Mouse (Mus musculus) intestine, embryonic 14.5 days (tissue): ENCODE data around the gene Gm49776. TPM values are rescaled to one million over a fixed set of nuclear protein-coding genes. Genes with fewer than 3 reads are reported as not detected.

Experiments
- ATAC-seq: fragments of 200-750 bp; cut with Nextera tagmentation; replicated peaks from 2 replicates; pipeline ENCODE4 v1.8.0; 2017; ENCODE audit warnings: low read depth, moderate number of reproducible peaks, moderate TSS enrichment, moderate library complexity; ENCODE audit not compliant: low FRiP score, low TSS enrichment
- DNase-seq: peaks from one replicate; pipeline ENCODE4 v3.0.0-alpha.2; 2018; ENCODE audit warnings: low spot score
- H3K27ac ChIP-seq: fragments of 300-500 bp; sonication (generic); 2 replicates; pipeline ENCODE4 v1.5.1; 2014; ENCODE audit warnings: low read depth, mild to moderate bottlenecking, control low read depth
- H3K27me3 ChIP-seq: fragments of 300-500 bp; sonication (generic); replicated peaks from 2 replicates; pipeline ENCODE4 v1.6.1; 2014; ENCODE audit warnings: low read length, control low read depth; ENCODE audit not compliant: control insufficient read depth, insufficient read depth
- H3K36me3 ChIP-seq: fragments of 300-500 bp; sonication (generic); 2 replicates; pipeline ENCODE4 v1.6.1; 2014; ENCODE audit warnings: low read length, control low read depth; ENCODE audit not compliant: control insufficient read depth, insufficient read depth
- H3K4me1 ChIP-seq: fragments of 300-500 bp; sonication (generic); replicated peaks from 2 replicates; pipeline ENCODE4 v1.6.1; 2014; ENCODE audit warnings: low read length, control low read depth, mixed read lengths; ENCODE audit not compliant: control insufficient read depth, insufficient read depth
- H3K4me2 ChIP-seq: fragments of 300-500 bp; sonication (generic); 2 replicates; pipeline ENCODE4 v1.6.1; 2014; ENCODE audit warnings: low read length
- H3K4me3 ChIP-seq: fragments of 300-500 bp; sonication (generic); 2 replicates; pipeline ENCODE4 v1.5.1; 2014; ENCODE audit warnings: low read depth, low read length, control low read depth, mixed read lengths
- H3K9ac ChIP-seq: fragments of 300-500 bp; sonication (generic); 2 replicates; pipeline ENCODE4 v1.6.1; 2014; ENCODE audit warnings: mild to moderate bottlenecking, low read length
- H3K9me3 ChIP-seq: fragments of 300-500 bp; sonication (generic); 2 replicates; pipeline ENCODE4 v1.6.1; 2016; ENCODE audit warnings: low read length, control low read depth; ENCODE audit not compliant: control insufficient read depth
- WGBS: fragments of 180-500 bp; shearing (Covaris S2); extraction: QIAGEN DNeasy Blood & Tissue Kit; methylation state at CpG from one replicate; pipeline ENCODE4 v1.1.7; 2014; 5-methylcytosine and 5-hydroxymethylcytosine counted together
- polyA plus RNA-seq: library from polyadenylated mRNA; unstranded; fragments of >200 nt; fragmentation: Nextera tagmentation; extraction: Ambion mirVana; gene quantifications from 2 replicates; pipeline ENCODE4 v1.2.1, GENCODE M21; 2014

Gm49776 gene
- polyA plus RNA-seq, 1 experiment from 2014 or later, result not detected

- WGBS, result 64% methylated on average over 11 of the region's 11 CpGs
- H3K9ac ChIP-seq, result no peak overlapping the region
- no peak overlapping the region; the same call in 1 of the 2 replicates for H3K4me2 ChIP-seq
- DNase-seq (no peak), ATAC-seq (no peak)
- no peaks in the 10 kb centered on the region for H3K9me3 ChIP-seq
- H3K27ac ChIP-seq, result no peak overlapping the region
- peaks cover 40% of the 10 kb centered on the region for H3K36me3 ChIP-seq
- H3K27me3 ChIP-seq, result no peaks in the 10 kb centered on the region
- H3K4me1 ChIP-seq, result peaks cover 20% of the 10 kb centered on the region
- no peak overlapping the region for H3K4me3 ChIP-seq
Measured at GRCm38 (mm10) chr16:18229622-18230021, 28.5 kb downstream of the Gm49776 start.

- DNase-seq, result no peak
- peaks cover 16% of the 10 kb centered on the region for H3K4me1 ChIP-seq
Measured at GRCm38 (mm10) chr16:18228856-18229255, 29.3 kb downstream of the Gm49776 start.

GRCm38 (mm10) chr16:18227897-18228422 lies 30.2 kb downstream of the Gm49776 start:
- no peak overlapping the region for H3K9ac ChIP-seq
- no peak for DNase-seq
- ATAC-seq, result no peak
- peaks cover 55% of the 10 kb centered on the region for H3K36me3 ChIP-seq
- no peaks in the 10 kb centered on the region for H3K27me3 ChIP-seq
- H3K4me1 ChIP-seq, result peaks cover 8% of the 10 kb centered on the region; the same call in 1 of the 2 replicates
- 92% methylated on average over 20 of the region's 20 CpGs for WGBS
- no peak overlapping the region for H3K4me3 ChIP-seq
- H3K27ac ChIP-seq, result no peak overlapping the region
- no peak overlapping the region for H3K4me2 ChIP-seq
- no peaks in the 10 kb centered on the region for H3K9me3 ChIP-seq

More at GRCm38 (mm10) chr16:18228856-18229255, 29.3 kb downstream of the Gm49776 start:
- Histone ChIP-seq H3K36me3 (peaks cover 48% of the 10 kb centered on the region), H3K27me3 (no peaks in the 10 kb centered on the region), H3K4me3 (no peak overlapping the region), H3K9ac (no peak overlapping the region), H3K4me2 (no peak overlapping the region), H3K27ac (no peak overlapping the region), H3K9me3 (no peaks in the 10 kb centered on the region)
- ATAC-seq, result no peak
- 90% methylated on average over 4 of the region's 4 CpGs for WGBS

GRCm38 (mm10) chr16:18227187-18227586 lies 30.9 kb downstream of the Gm49776 start:
- no peak for ATAC-seq
- no peak overlapping the region for H3K27ac ChIP-seq

GRCm38 (mm10) chr16:18222188-18222587 lies 35.9 kb downstream of the Gm49776 start:
- Histone ChIP-seq H3K9me3 (no peaks in the 10 kb centered on the region), H3K27ac (no peak overlapping the region), H3K4me1 (peaks cover 10% of the 10 kb centered on the region), H3K4me3 (no peak overlapping the region), H3K36me3 (peaks cover 52% of the 10 kb centered on the region), H3K4me2 (no peak overlapping the region), H3K27me3 (no peaks in the 10 kb centered on the region), H3K9ac (no peak overlapping the region)
- 84% methylated on average over 11 of the region's 11 CpGs for WGBS
- DNase-seq (no peak), ATAC-seq (no peak)

More at GRCm38 (mm10) chr16:18227187-18227586, 30.9 kb downstream of the Gm49776 start:
- WGBS, result 93% methylated on average over 13 of the region's 13 CpGs
- Histone ChIP-seq H3K4me3 (no peak overlapping the region), H3K9ac (no peak overlapping the region), H3K4me2 (no peak overlapping the region), H3K9me3 (no peaks in the 10 kb centered on the region), H3K4me1 (peaks cover 8% of the 10 kb centered on the region; the same call in 1 of the 2 replicates), H3K27me3 (no peaks in the 10 kb centered on the region), H3K36me3 (peaks cover 62% of the 10 kb centered on the region)
- DNase-seq, result no peak

- ATAC-seq, result no peak
- 73% methylated on average over 11 of the region's 11 CpGs for WGBS
Measured at GRCm38 (mm10) chr16:18221543-18221898, 36.6 kb downstream of the Gm49776 start.

GRCm38 (mm10) chr16:18220856-18221542 lies 37.1 kb downstream of the Gm49776 start:
- 92% methylated on average over 6 of the region's 6 CpGs for WGBS
- H3K4me2 ChIP-seq, result no peak overlapping the region
- H3K36me3 ChIP-seq, result peaks cover 40% of the 10 kb centered on the region
- H3K27ac ChIP-seq, result no peak overlapping the region
- peaks cover 10% of the 10 kb centered on the region for H3K4me1 ChIP-seq
- DNase-seq (no peak), ATAC-seq (no peak; the same call in 1 of the 2 replicates)
- no peak overlapping the region for H3K9ac ChIP-seq
- H3K4me3 ChIP-seq, result no peak overlapping the region
- no peaks in the 10 kb centered on the region for H3K27me3 ChIP-seq
- H3K9me3 ChIP-seq, result no peaks in the 10 kb centered on the region

More at GRCm38 (mm10) chr16:18221543-18221898, 36.6 kb downstream of the Gm49776 start:
- Histone ChIP-seq H3K4me1 (peaks cover 10% of the 10 kb centered on the region), H3K4me3 (no peak overlapping the region), H3K9me3 (no peaks in the 10 kb centered on the region), H3K36me3 (peaks cover 45% of the 10 kb centered on the region), H3K4me2 (no peak overlapping the region), H3K9ac (no peak overlapping the region), H3K27ac (no peak overlapping the region), H3K27me3 (no peaks in the 10 kb centered on the region)
- no peak for DNase-seq

- 36% methylated on average over 8 of the region's 8 CpGs for WGBS
- Histone ChIP-seq H3K4me1 (peaks cover 10% of the 10 kb centered on the region), H3K27me3 (no peaks in the 10 kb centered on the region), H3K27ac (peak overlapping the region; percentile 51), H3K4me3 (no peak overlapping the region), H3K9ac (no peak overlapping the region), H3K36me3 (peaks cover 30% of the 10 kb centered on the region), H3K4me2 (no peak overlapping the region), H3K9me3 (no peaks in the 10 kb centered on the region)
- ATAC-seq (peak; percentile 58), DNase-seq (peak; percentile 68)
Measured at GRCm38 (mm10) chr16:18220001-18220400, 38.1 kb downstream of the Gm49776 start.
